ENCODE assay signal across 29 mouse cellular contexts in genomic region chr4:43236898-43237297, GRCm38 (mm10). TPM values are rescaled to one million over a fixed set of nuclear protein-coding genes. Genes with fewer than 3 reads are reported as not detected.
"Had no signal": no experiment of that assay in that cellular context is flagged by ENCODE, and none has a peak within 500 bp of the region (broad histone marks: within the 10 kb centered on the region; RNA-seq: fewer than 3 reads in every experiment).

No protein-coding gene starts in this region.

- H3K4me3 ChIP-seq: limb, embryonic 10.5 days; limb, embryonic 12.5 days; limb, embryonic 13.5 days; limb, embryonic 15.5 days; liver, embryonic 12.5 days; liver, embryonic 13.5 days; liver, embryonic 15.5 days; lung, embryonic 15.5 days; megakaryocyte, embryonic 14.5 days; midbrain, embryonic 10.5 days; midbrain, embryonic 12.5 days; midbrain, embryonic 13.5 days; midbrain, embryonic 15.5 days; myocyte had no signal

- H3K27ac ChIP-seq: limb, embryonic 10.5 days; limb, embryonic 12.5 days; limb, embryonic 13.5 days; limb, embryonic 15.5 days; liver, embryonic 12.5 days; liver, embryonic 13.5 days; liver, embryonic 14.5 days; liver, embryonic 15.5 days; lung, embryonic 15.5 days; macrophage; midbrain, embryonic 10.5 days; midbrain, embryonic 12.5 days; midbrain, embryonic 13.5 days; midbrain, embryonic 15.5 days had no signal

- H3K36me3 ChIP-seq: limb, embryonic 10.5 days; limb, embryonic 12.5 days; limb, embryonic 13.5 days; limb, embryonic 15.5 days; liver, embryonic 12.5 days; liver, embryonic 13.5 days; liver, embryonic 15.5 days; lung, embryonic 15.5 days had no signal

- H3K4me1 ChIP-seq: limb, embryonic 15.5 days; liver, embryonic 12.5 days; liver, embryonic 13.5 days; liver, embryonic 15.5 days; lung, embryonic 15.5 days; midbrain, embryonic 12.5 days; midbrain, embryonic 13.5 days; midbrain, embryonic 15.5 days had no signal

- H3K4me2 ChIP-seq: limb, embryonic 12.5 days; limb, embryonic 13.5 days; limb, embryonic 15.5 days; liver, embryonic 11.5 days; liver, embryonic 12.5 days; liver, embryonic 13.5 days; liver, embryonic 15.5 days; lung, embryonic 14.5 days; lung, embryonic 15.5 days; midbrain, embryonic 11.5 days; midbrain, embryonic 12.5 days; midbrain, embryonic 13.5 days; midbrain, embryonic 15.5 days had no signal

- H3K9ac ChIP-seq: limb, embryonic 12.5 days; limb, embryonic 13.5 days; limb, embryonic 15.5 days; liver, embryonic 12.5 days; liver, embryonic 13.5 days; liver, embryonic 14.5 days; liver, embryonic 15.5 days; liver, postnatal 0 days; lung, embryonic 14.5 days; lung, embryonic 15.5 days; midbrain, embryonic 12.5 days; midbrain, embryonic 13.5 days; midbrain, embryonic 15.5 days had no signal

- H3K27me3 ChIP-seq: limb, embryonic 12.5 days; limb, embryonic 13.5 days; limb, embryonic 15.5 days; liver, embryonic 12.5 days; liver, embryonic 13.5 days; liver, embryonic 15.5 days; lung, embryonic 15.5 days; midbrain, embryonic 12.5 days; midbrain, embryonic 13.5 days; midbrain, embryonic 15.5 days had no signal

- H3K9me3 ChIP-seq: limb, embryonic 10.5 days; limb, embryonic 12.5 days; limb, embryonic 13.5 days; limb, embryonic 15.5 days; liver, embryonic 12.5 days; liver, embryonic 13.5 days; liver, embryonic 15.5 days; lung, embryonic 15.5 days; megakaryocyte, embryonic 14.5 days; midbrain, embryonic 10.5 days; midbrain, embryonic 12.5 days; midbrain, embryonic 13.5 days; midbrain, embryonic 15.5 days had no signal

- DNase-seq: left cerebral cortex, postnatal 4 days; liver; liver, embryonic 13.5 days; liver, postnatal 0 days; lung, adult 18-20 months; lung, adult 2 months; lung, embryonic 14.5 days; lung, postnatal 10 days; lung, postnatal 14 days; lung, postnatal 36 days; lung, postnatal 4 days; midbrain, embryonic 14.5 days had no signal

RNA-seq across cellular contexts. Expression of gene Atp8b5, which starts 30.1 kb away (rescaled TPM):
- polyA plus RNA-seq: myocyte had no signal
